In the genomic region with DNA sequence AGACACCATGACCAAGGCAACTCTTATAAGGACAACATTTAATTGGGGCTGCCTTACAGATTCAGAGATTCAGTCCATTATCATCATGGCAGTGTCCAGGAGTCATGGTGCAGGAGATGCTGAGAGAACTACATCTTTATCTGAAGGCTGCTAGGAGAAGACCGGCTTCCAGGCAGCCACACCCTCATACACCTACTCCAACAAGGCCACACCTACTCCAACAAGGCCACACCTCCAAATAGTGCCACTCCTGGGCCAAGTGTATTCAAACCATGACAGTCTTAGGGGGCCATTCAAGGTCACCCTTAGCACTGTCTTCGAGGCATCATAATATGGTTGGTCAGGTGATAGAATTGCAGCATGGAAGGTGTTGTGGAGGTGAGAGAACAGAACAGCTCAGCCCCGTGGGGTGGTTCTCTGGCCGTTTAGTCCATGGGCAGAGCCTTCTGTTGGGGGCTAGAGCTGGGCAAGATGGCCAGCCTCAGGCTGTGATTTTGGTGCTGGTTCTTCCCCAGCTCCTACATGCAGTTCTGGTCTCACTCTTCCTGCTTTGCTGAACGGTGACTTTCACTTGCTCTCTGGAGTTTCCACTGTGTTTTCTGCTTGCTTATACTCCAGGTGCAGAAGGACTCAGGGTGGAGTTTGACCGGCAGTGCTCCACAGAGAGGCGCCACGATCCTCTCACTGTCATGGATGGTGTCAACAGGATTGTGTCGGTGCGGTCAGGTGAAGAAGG, we compare ENCODE assay signal across 1 mouse cellular context.
TF ChIP-seq lines count a peak whose summit lies in the region.

No protein-coding gene starts in this region.

TF ChIP-seq in CH12.LX, 34 proteins besides CTCF, POLR2A, EP300 and RAD21:
- TF ChIP-seq MEF2A (IDR thresholded peaks at IDR 0.05; ENCODE audit: borderline replicate concordance, low read depth, low read length) (0 out of 2 replicates have a peak, but pooled peaks have one; percentile 23), SIN3A (IDR thresholded peaks at IDR 0.05; ENCODE audit: low read length) (0 out of 2 replicates have a peak, but pooled peaks have one; percentile 29), HCFC1 (IDR thresholded peaks at IDR 0.05; ENCODE audit: low read depth, low read length) (no peak; the same call in 1 of the 2 replicates), JUND (conservative IDR thresholded peaks at IDR 0.05; ENCODE audit: low read depth, low read length) (no peak), NRF1 (IDR thresholded peaks at IDR 0.05; ENCODE audit: low read depth, low read length) (no peak), ETS1 (conservative IDR thresholded peaks at IDR 0.05; ENCODE audit: low read depth, low read length) (peak; percentile 36; the same call in 1 of the 2 replicates), RCOR1 (conservative IDR thresholded peaks at IDR 0.05; ENCODE audit: low read depth, low read length) (no peak), UBTF (IDR thresholded peaks at IDR 0.05; ENCODE audit: low read depth, low read length) (no peak), ELF1 (IDR thresholded peaks at IDR 0.05; ENCODE audit: low read depth, low read length) (peak; percentile 65), BHLHE40 (IDR thresholded peaks at IDR 0.05; ENCODE audit: low read depth, low read length) (peak; percentile 25; the same call in 1 of the 2 replicates), MAX (IDR thresholded peaks at IDR 0.05; ENCODE audit: low read length) (no peak), NELFE (IDR thresholded peaks at IDR 0.05; ENCODE audit: low read depth, low read length) (no peak), PAX5 (IDR thresholded peaks at IDR 0.05; ENCODE audit: low read length) (no peak), MXI1 (IDR thresholded peaks at IDR 0.05; ENCODE audit: low read depth, low read length) (no peak), SMC3 (IDR thresholded peaks at IDR 0.05; ENCODE audit: low read depth, low read length) (no peak), TCF12 (IDR thresholded peaks at IDR 0.05; ENCODE audit: low read depth, low read length) (peak; percentile 66), E2F4 (IDR thresholded peaks at IDR 0.05; ENCODE audit: insufficient replicate concordance, low read depth, low read length) (no peak)
